Mouse (Mus musculus): ENCODE measurements around the gene Rassf1. TPM values are rescaled to one million over a fixed set of nuclear protein-coding genes. Genes with fewer than 3 reads are reported as not detected.

Rassf1 gene
- polyA plus RNA-seq, 1 experiment from 2014 or later = 54.1 TPM

DNA sequence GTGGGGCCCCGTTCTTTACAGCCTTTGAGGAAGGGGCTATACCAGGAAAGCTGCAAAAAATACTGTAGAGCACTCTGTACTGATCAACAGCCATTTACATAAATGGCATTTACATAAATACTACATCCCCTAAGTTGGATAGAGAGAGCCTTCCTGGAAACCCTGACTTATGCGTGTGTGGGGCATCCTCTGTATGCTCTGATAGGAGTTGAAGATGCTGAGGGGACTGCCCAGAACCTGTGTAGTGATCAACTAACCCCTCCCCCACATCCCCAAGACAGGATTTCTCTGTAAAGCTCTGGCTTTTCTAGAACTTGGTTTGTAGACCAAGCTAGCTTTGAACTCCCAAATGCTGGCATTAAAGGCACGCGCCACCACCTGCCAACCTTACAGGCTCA is 58.1 kb downstream of the Rassf1 start:
- WGBS = 69% methylated on average over 4 of the region's 4 CpGs
- no peak overlapping the region for H3K27ac ChIP-seq (ENCODE audit: low read depth)
- H3K27me3 ChIP-seq (ENCODE audit: insufficient read depth, low read length) = no peaks in the 10 kb centered on the region
- no peak for DNase-seq
- H3K4me2 ChIP-seq = no peak overlapping the region
- no peak for ATAC-seq (ENCODE audit: insufficient read depth)
- H3K9ac ChIP-seq = no peak overlapping the region
- peaks cover 39% of the 10 kb centered on the region for H3K4me1 ChIP-seq (ENCODE audit: insufficient read depth)
- no peak overlapping the region for H3K4me3 ChIP-seq (ENCODE audit: low read depth, low read length)
- no peaks in the 10 kb centered on the region for H3K9me3 ChIP-seq (ENCODE audit: low read depth, low read length)
- TF ChIP-seq CTCF (IDR thresholded peaks at IDR 0.05; ENCODE audit: low read depth) = no peak
- peaks cover 10% of the 10 kb centered on the region for H3K36me3 ChIP-seq (ENCODE audit: insufficient read depth)

DNA sequence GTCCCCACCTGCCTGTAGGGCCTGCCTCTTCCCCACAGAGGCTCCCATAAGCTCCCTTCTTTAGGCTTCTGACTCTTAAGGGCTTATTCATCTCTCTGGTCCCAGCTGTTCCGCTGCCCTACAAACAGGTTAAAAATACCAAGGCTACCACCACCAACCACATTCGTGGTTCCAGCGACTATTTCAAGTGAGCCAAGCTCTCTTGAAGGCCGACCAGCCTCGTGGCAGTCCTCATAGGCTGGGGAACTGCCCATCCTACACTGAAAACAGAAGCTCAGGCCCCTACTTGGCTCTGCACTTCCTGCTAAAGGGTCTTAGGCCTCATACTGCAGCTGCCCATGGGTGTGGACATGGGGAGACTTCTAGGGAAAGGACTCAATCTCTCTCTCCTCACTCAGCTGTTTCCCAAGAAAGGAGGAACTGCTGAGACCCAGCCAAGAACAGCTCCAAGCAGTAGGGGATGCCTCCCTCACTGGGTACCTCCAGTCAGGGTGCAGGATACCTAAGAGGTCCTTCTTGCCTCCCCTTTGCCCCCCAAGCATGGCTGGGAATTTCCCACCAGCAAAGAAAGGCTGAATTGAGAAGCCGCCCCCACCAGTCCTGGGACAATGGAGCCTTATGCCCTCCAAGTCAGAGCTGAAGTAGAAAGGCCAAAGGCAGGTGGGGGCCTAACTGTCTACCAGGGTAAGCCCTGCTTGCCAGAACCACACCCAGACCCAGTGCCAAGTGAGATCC is 60.3 kb downstream of the Rassf1 start:
- Histone ChIP-seq H3K4me1 (ENCODE audit: insufficient read depth) (peaks cover 33% of the 10 kb centered on the region), H3K27ac (ENCODE audit: low read depth) (peak overlapping the region; percentile 96), H3K9me3 (ENCODE audit: low read depth, low read length) (no peaks in the 10 kb centered on the region), H3K4me2 (peak overlapping the region; percentile 79), H3K4me3 (ENCODE audit: low read depth, low read length) (peak overlapping the region; percentile 34; the same call in 1 of the 2 replicates), H3K9ac (peak overlapping the region; percentile 66), H3K27me3 (ENCODE audit: insufficient read depth, low read length) (no peaks in the 10 kb centered on the region), H3K36me3 (ENCODE audit: insufficient read depth) (peaks cover 32% of the 10 kb centered on the region)
- no peak for TF ChIP-seq CTCF (IDR thresholded peaks at IDR 0.05; ENCODE audit: low read depth)
- DNase-seq (no peak), ATAC-seq (ENCODE audit: insufficient read depth) (no peak)
- WGBS = 67% methylated on average over 6 of the region's 6 CpGs

Other genes with a start within 250 kb of the Rassf1 start
- gene Hemk1, start 213.2 kb upstream of the Rassf1 start, polyA plus RNA-seq (2014; fragmentation: Nextera tagmentation; extraction: Ambion mirVana) = 9.8 and 11.3 TPM in 2 replicates
- 0.27 and 0.28 TPM in 2 replicates for gene 6430571L13Rik, start 211.0 kb upstream of the Rassf1 start, polyA plus RNA-seq (2014; fragmentation: Nextera tagmentation; extraction: Ambion mirVana)
- gene Cacna2d2, start 151.9 kb upstream of the Rassf1 start, polyA plus RNA-seq (2014; fragmentation: Nextera tagmentation; extraction: Ambion mirVana) = 0.18 TPM in 1 of 2 replicates, not detected in the other
- gene Tmem115, start 17.6 kb upstream of the Rassf1 start, polyA plus RNA-seq (2014; fragmentation: Nextera tagmentation; extraction: Ambion mirVana) = 42.1 and 45.3 TPM in 2 replicates
- 22.9 and 23.0 TPM in 2 replicates for gene Cyb561d2, start 9.4 kb upstream of the Rassf1 start, polyA plus RNA-seq (2014; fragmentation: Nextera tagmentation; extraction: Ambion mirVana)
- 32.9 and 34.6 TPM in 2 replicates for gene Nprl2, start 9.3 kb upstream of the Rassf1 start, polyA plus RNA-seq (2014; fragmentation: Nextera tagmentation; extraction: Ambion mirVana)
- gene Zmynd10, start 4.3 kb upstream of the Rassf1 start, polyA plus RNA-seq (2014; fragmentation: Nextera tagmentation; extraction: Ambion mirVana) = 1.1 and 1.2 TPM in 2 replicates
- 38.2 and 39.0 TPM in 2 replicates for gene Tusc2, start 11.7 kb downstream of the Rassf1 start, polyA plus RNA-seq (2014; fragmentation: Nextera tagmentation; extraction: Ambion mirVana)
- 126 and 129 TPM in 2 replicates for gene Hyal2, start 16.4 kb downstream of the Rassf1 start, polyA plus RNA-seq (2014; fragmentation: Nextera tagmentation; extraction: Ambion mirVana)
- 5.2 and 5.9 TPM in 2 replicates for gene Hyal1, start 25.4 kb downstream of the Rassf1 start, polyA plus RNA-seq (2014; fragmentation: Nextera tagmentation; extraction: Ambion mirVana)
- gene Naa80, start 27.3 kb downstream of the Rassf1 start, polyA plus RNA-seq (2014; fragmentation: Nextera tagmentation; extraction: Ambion mirVana) = 14.7 and 17.2 TPM in 2 replicates
- gene Hyal3, start 29.3 kb downstream of the Rassf1 start, polyA plus RNA-seq (2014; fragmentation: Nextera tagmentation; extraction: Ambion mirVana) = 0.73 and 1.4 TPM in 2 replicates
- 57.9 and 64.6 TPM in 2 replicates for gene Ifrd2, start 36.1 kb downstream of the Rassf1 start, polyA plus RNA-seq (2014; fragmentation: Nextera tagmentation; extraction: Ambion mirVana)
- gene Sema3b, start 57.7 kb downstream of the Rassf1 start, polyA plus RNA-seq (2014; fragmentation: Nextera tagmentation; extraction: Ambion mirVana) = 5.1 and 5.3 TPM in 2 replicates
- gene Gnai2, start 83.8 kb downstream of the Rassf1 start, polyA plus RNA-seq (2014; fragmentation: Nextera tagmentation; extraction: Ambion mirVana) = 408 and 419 TPM in 2 replicates
- gene Slc38a3, start 118.0 kb downstream of the Rassf1 start, polyA plus RNA-seq (2014; fragmentation: Nextera tagmentation; extraction: Ambion mirVana) = 3.6 and 4.8 TPM in 2 replicates
- gene Gnat1, start 128.2 kb downstream of the Rassf1 start, polyA plus RNA-seq (2014; fragmentation: Nextera tagmentation; extraction: Ambion mirVana) = 0.72 and 0.89 TPM in 2 replicates
- 16.7 and 22.1 TPM in 2 replicates for gene Sema3f, start 158.9 kb downstream of the Rassf1 start, polyA plus RNA-seq (2014; fragmentation: Nextera tagmentation; extraction: Ambion mirVana)
- gene Rbm5, start 219.4 kb downstream of the Rassf1 start, polyA plus RNA-seq (2014; fragmentation: Nextera tagmentation; extraction: Ambion mirVana) = 176 and 184 TPM in 2 replicates